Mouse (Mus musculus): Measurements from ENCODE around the gene Cst7. TPM values are rescaled to one million over a fixed set of nuclear protein-coding genes. Genes with fewer than 3 reads are reported as not detected.
"Not testable (repeated sequence)": the region's sequence is repeated elsewhere in the genome, so short reads cannot be mapped to it uniquely, and the experiment has no call there.

The Cst7 gene
- total RNA-seq (2022): 100 to 1,000 TPM in 2 of 4 experiments, not detected in 2; 138 to 173 TPM

GRCm38 (mm10) chr2:150569847-150570590 lies at the start of gene Cst7:
Gene Cst7 (plus strand): TSS chr2:150570415.
- DNase-seq (ENCODE audit: low spot score in 2 of 2): no peak

- DNase-seq (ENCODE audit: low spot score in 2 of 2): no peak
Observed at GRCm38 (mm10) chr2:150525703-150526207, 44.5 kb upstream of the Cst7 start.

- DNase-seq (ENCODE audit: low spot score in 2 of 2): not testable (repeated sequence)
Observed at GRCm38 (mm10) chr2:150549576-150549975, 20.6 kb upstream of the Cst7 start.

GRCm38 (mm10) chr2:150558568-150558967 lies 11.6 kb upstream of the Cst7 start:
- peak in 1 of 2 experiments; percentile 29 for DNase-seq (ENCODE audit: low spot score in 2 of 2)

GRCm38 (mm10) chr2:150567051-150567450 lies 3.2 kb upstream of the Cst7 start:
- no peak for DNase-seq (ENCODE audit: low spot score in 2 of 2)

GRCm38 (mm10) chr2:150570761-150571160 lies 546 bp downstream of the Cst7 start:
- DNase-seq (ENCODE audit: low spot score in 2 of 2): no peak

- DNase-seq (ENCODE audit: low spot score in 2 of 2): no peak
Observed at GRCm38 (mm10) chr2:150572463-150572862, 2.2 kb downstream of the Cst7 start.

GRCm38 (mm10) chr2:150576256-150576655 lies 6.0 kb downstream of the Cst7 start:
- DNase-seq (ENCODE audit: low spot score in 2 of 2): no peak

GRCm38 (mm10) chr2:150578603-150579002 lies 8.4 kb downstream of the Cst7 start:
- no peak for DNase-seq (ENCODE audit: low spot score in 2 of 2)

- DNase-seq (ENCODE audit: low spot score in 2 of 2): no peak
Observed at GRCm38 (mm10) chr2:150579628-150580027, 9.4 kb downstream of the Cst7 start.

- DNase-seq (ENCODE audit: low spot score in 2 of 2): no peak
Observed at GRCm38 (mm10) chr2:150589076-150589475, 18.9 kb downstream of the Cst7 start.

GRCm38 (mm10) chr2:150595411-150596190 lies 25.4 kb downstream of the Cst7 start:
- DNase-seq (ENCODE audit: low spot score in 2 of 2): no peak

GRCm38 (mm10) chr2:150600263-150600662 lies 30.0 kb downstream of the Cst7 start:
- DNase-seq (ENCODE audit: low spot score in 2 of 2): no peak

GRCm38 (mm10) chr2:150602166-150602565 lies 32.0 kb downstream of the Cst7 start:
- no peak for DNase-seq (ENCODE audit: low spot score in 2 of 2)

- DNase-seq (ENCODE audit: low spot score in 2 of 2): no peak
Observed at GRCm38 (mm10) chr2:150604802-150605201, 34.6 kb downstream of the Cst7 start.

GRCm38 (mm10) chr2:150607086-150607485 lies 36.9 kb downstream of the Cst7 start:
- DNase-seq (ENCODE audit: low spot score in 2 of 2): no peak

- peak; percentile 94 to 96 for DNase-seq (ENCODE audit: low spot score in 2 of 2)
Observed at GRCm38 (mm10) chr2:150608087-150608799, 38.0 kb downstream of the Cst7 start, which contains the start of gene Apmap. Gene Apmap (minus strand): TSS chr2:150608567.

- DNase-seq (ENCODE audit: low spot score in 2 of 2): peak; percentile 46 to 70
Observed at GRCm38 (mm10) chr2:150608872-150609560, 38.8 kb downstream of the Cst7 start.

GRCm38 (mm10) chr2:150610097-150610496 lies 39.9 kb downstream of the Cst7 start:
- DNase-seq (ENCODE audit: low spot score in 2 of 2): no peak

GRCm38 (mm10) chr2:150621698-150622097 lies 51.5 kb downstream of the Cst7 start:
- no peak for DNase-seq (ENCODE audit: low spot score in 2 of 2)

GRCm38 (mm10) chr2:150623957-150624356 lies 53.7 kb downstream of the Cst7 start:
- DNase-seq (ENCODE audit: low spot score in 2 of 2): no peak

All from layer of hippocampus, adult 8-10 months (tissue).